Comparison of ENCODE assay signal across 18 mouse cellular contexts in the genomic region with DNA sequence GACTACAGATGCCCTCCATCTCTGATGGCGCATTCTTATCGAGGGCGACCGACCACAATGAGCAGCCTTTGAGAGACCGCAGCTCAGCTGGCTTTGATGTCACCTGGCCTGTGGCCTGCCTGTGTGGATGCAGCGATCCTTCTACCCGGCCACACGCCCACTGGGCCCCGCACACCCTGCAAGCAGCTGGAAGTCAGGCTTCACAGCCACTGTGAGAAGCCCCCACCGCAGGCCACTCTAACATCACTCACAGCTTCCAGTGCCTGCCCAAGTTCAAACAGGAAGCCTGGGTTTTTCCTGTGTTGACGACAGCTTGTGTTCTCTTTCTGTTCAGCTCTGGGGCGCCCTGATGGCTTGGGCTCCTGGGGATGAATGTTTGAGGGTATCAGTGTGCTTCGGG. TPM values are rescaled to one million over a fixed set of nuclear protein-coding genes. Genes with fewer than 3 reads are reported as not detected.
A peak's percentile ranks its signal among the peaks of the same experiment; 100 is the strongest.
DNase-seq lines count a peak whose midpoint lies in the region; ATAC-seq and TF ChIP-seq lines count a peak whose summit lies in the region.
"Had no signal": no experiment of that assay in that cellular context is flagged by ENCODE, and none has a peak within 500 bp of the region (broad histone marks: within the 10 kb centered on the region; RNA-seq: fewer than 3 reads in every experiment).

No protein-coding gene starts in this region.

- TF ChIP-seq POLR2A in bone marrow, adult 2 months (IDR thresholded peaks at IDR 0.05; ENCODE audit: borderline replicate concordance, control insufficient read depth, low read depth, low read length): no peak

- 0 out of 2 replicates have a peak, but pooled peaks cover 2% of the 10 kb centered on the region for H3K4me1 ChIP-seq in heart, embryonic 16.5 days (ENCODE audit: control insufficient read depth, insufficient read depth, low read length)
- H3K4me1 ChIP-seq in bone marrow, adult 2 months (ENCODE audit: control insufficient read depth, insufficient read depth, low read length): no peaks in the 10 kb centered on the region
- H3K4me1 ChIP-seq in forebrain, postnatal 0 days (ENCODE audit: insufficient read depth): no peaks in the 10 kb centered on the region
- H3K4me1 ChIP-seq: embryonic facial prominence, embryonic 13.5 days; liver, embryonic 13.5 days had no signal

- 54% methylated on average over 13 of the region's 13 CpGs for WGBS in heart, embryonic 16.5 days
- WGBS in bone marrow, adult 2 months: 5% methylated on average over 13 of the region's 13 CpGs
- WGBS in forebrain, postnatal 0 days: 77% methylated on average over 13 of the region's 13 CpGs

- no peak overlapping the region for H3K4me2 ChIP-seq in heart, embryonic 16.5 days (ENCODE audit: low read depth, low read length)
- no peak overlapping the region for H3K4me2 ChIP-seq in forebrain, postnatal 0 days (ENCODE audit: low read depth)
- H3K4me2 ChIP-seq: embryonic facial prominence, embryonic 13.5 days; hindbrain, embryonic 14.5 days; liver, embryonic 13.5 days had no signal

- H3K4me3 ChIP-seq in heart, embryonic 16.5 days (ENCODE audit: low read length): no peak overlapping the region
- H3K4me3 ChIP-seq in bone marrow, adult 2 months (replicated peaks; ENCODE audit: control insufficient read depth, low read depth, low read length): no peak overlapping the region
- H3K4me3 ChIP-seq in forebrain, postnatal 0 days (ENCODE audit: low read depth, low read length): no peak overlapping the region
- H3K4me3 ChIP-seq: embryonic facial prominence, embryonic 13.5 days; liver, embryonic 13.5 days had no signal

- intact Hi-C loops in heart, postnatal 14 days (cut with DNase I): no loop called here

- ATAC-seq in heart, embryonic 16.5 days (replicated peaks; ENCODE audit: extremely low read depth, insufficient read depth, low FRiP score): 0 out of 2 replicates have a peak, but pooled peaks have one; percentile 28
- no peak for ATAC-seq in forebrain, postnatal 0 days
- ATAC-seq: forebrain, embryonic 16.5 days; midbrain, embryonic 16.5 days; Patski had no signal

- H3K27ac ChIP-seq in heart, embryonic 16.5 days (ENCODE audit: low read length): peak overlapping the region; percentile 3; the same call in 1 of the 2 replicates
- H3K27ac ChIP-seq in bone marrow, adult 2 months (ENCODE audit: control insufficient read depth, insufficient read depth, low read depth, low read length, poor library complexity): peak overlapping the region; percentile 15; the same call in 1 of the 2 replicates
- no peak overlapping the region for H3K27ac ChIP-seq in forebrain, postnatal 0 days (ENCODE audit: low read depth, low read length)
- H3K27ac ChIP-seq: embryonic facial prominence, embryonic 13.5 days; hindbrain, embryonic 14.5 days; liver, embryonic 13.5 days had no signal

- H3K9ac ChIP-seq in heart, embryonic 16.5 days (ENCODE audit: low read length): no peak overlapping the region
- no peak overlapping the region for H3K9ac ChIP-seq in forebrain, postnatal 0 days
- H3K9ac ChIP-seq: embryonic facial prominence, embryonic 13.5 days; hindbrain, embryonic 14.5 days; liver, embryonic 13.5 days had no signal

- no peak for TF ChIP-seq CTCF in bone marrow, adult 2 months (IDR thresholded peaks at IDR 0.05; ENCODE audit: control insufficient read depth, insufficient read depth, low read length)
- TF ChIP-seq CTCF in forebrain, postnatal 0 days (IDR thresholded peaks at IDR 0.05; ENCODE audit: low read depth): no peak

- DNase-seq in heart, adult 9 months (ENCODE audit: low spot score in 2 of 2): no peak
- DNase-seq in lung, postnatal 10 days: peak; percentile 72
- DNase-seq in thymus, adult 18-20 months: peak; percentile 74 to 86
- no peak for DNase-seq in forebrain, postnatal 0 days
- no peak for DNase-seq in right cerebral cortex, adult 18-20 months
- no peak for DNase-seq in heart, postnatal 14 days
- DNase-seq: adrenal gland, postnatal 14 days; cerebellum, adult 11-12 months; gastrocnemius, postnatal 25 days; kidney, postnatal 10 days; liver, embryonic 13.5 days had no signal

- no peaks in the 10 kb centered on the region for H3K36me3 ChIP-seq in heart, embryonic 16.5 days (ENCODE audit: control insufficient read depth, insufficient read depth)
- no peaks in the 10 kb centered on the region for H3K36me3 ChIP-seq in forebrain, postnatal 0 days (ENCODE audit: insufficient read depth)
- H3K36me3 ChIP-seq: embryonic facial prominence, embryonic 13.5 days; liver, embryonic 13.5 days had no signal

- no peaks in the 10 kb centered on the region for H3K27me3 ChIP-seq in heart, embryonic 16.5 days (ENCODE audit: control insufficient read depth, insufficient read depth, low read length)
- H3K27me3 ChIP-seq in forebrain, postnatal 0 days (ENCODE audit: insufficient read depth, low read length): no peaks in the 10 kb centered on the region
- H3K27me3 ChIP-seq: Patski had no signal

- H3K9me3 ChIP-seq in heart, embryonic 16.5 days (replicated peaks; ENCODE audit: control insufficient read depth, low read length): no peaks in the 10 kb centered on the region
- no peaks in the 10 kb centered on the region for H3K9me3 ChIP-seq in forebrain, postnatal 0 days (ENCODE audit: low read length)
- H3K9me3 ChIP-seq: embryonic facial prominence, embryonic 13.5 days; liver, embryonic 13.5 days had no signal

RNA-seq across cellular contexts. Expression of a gene that starts 35.6 kb away (rescaled TPM):
- 29.0 and 65.0 TPM in 2 replicates for polyA plus RNA-seq in heart, embryonic 16.5 days (2015; fragmentation: Nextera tagmentation; extraction: Ambion mirVana)
- 2.6 TPM in 2 replicates for polyA plus RNA-seq in bone marrow, adult 2 months (2011; ENCODE audit: insufficient read depth, insufficient read length, low replicate concordance, missing spikeins)
- total RNA-seq in forebrain, postnatal 0 days (2014; rRNA removed): 1.6 and 2.3 TPM in 2 replicates
- polyA plus RNA-seq in forebrain, postnatal 0 days (2015; fragmentation: Nextera tagmentation; extraction: Ambion mirVana): 4.4 and 4.6 TPM in 2 replicates
- 10 to 100 TPM in 1 of 2 experiments, 1 to 10 TPM in 1; 3.2 to 45.5 TPM for total RNA-seq in heart, postnatal 14 days (2021)

RNA-seq across cellular contexts. Expression of a gene that starts 42.2 kb away (rescaled TPM):
- 541 and 624 TPM in 2 replicates for polyA plus RNA-seq in heart, embryonic 16.5 days (2015; fragmentation: Nextera tagmentation; extraction: Ambion mirVana)
- 68.5 and 89.4 TPM in 2 replicates for polyA plus RNA-seq in bone marrow, adult 2 months (2011; ENCODE audit: insufficient read depth, insufficient read length, low replicate concordance, missing spikeins)
- total RNA-seq in forebrain, postnatal 0 days (2014; rRNA removed): 306 and 330 TPM in 2 replicates
- polyA plus RNA-seq in forebrain, postnatal 0 days (2015; fragmentation: Nextera tagmentation; extraction: Ambion mirVana): 327 and 401 TPM in 2 replicates
- total RNA-seq in heart, postnatal 14 days (2021): 100 to 1,000 TPM; 926 to 937 TPM

Comparison
In these comparisons a context has a peak if more than half of its experiments do, and no peak if none do; other contexts are left out.
1. DNase-seq: peak in lung, postnatal 10 days (single experiment) and thymus, adult 18-20 months (2 of 2); none in heart, adult 9 months (0 of 2), forebrain, postnatal 0 days (single experiment), right cerebral cortex, adult 18-20 months (single experiment) and heart, postnatal 14 days (0 of 2).